Mouse (Mus musculus) cerebellum, postnatal 14 days (tissue): ENCODE measurements around the gene Map3k10.
A peak's percentile ranks its signal among the peaks of the same experiment; 100 is the strongest.
"Not testable (repeated sequence)": the region's sequence is repeated elsewhere in the genome, so short reads cannot be mapped to it uniquely, and the experiment has no call there.

Experiments used
- DNase-seq, 2 experiments: peaks; one replicate each; pipeline ENCODE4 v3.0.0; 2021; ENCODE audit warnings: mixed read lengths in 2 of 2

Map3k10 gene

DNA sequence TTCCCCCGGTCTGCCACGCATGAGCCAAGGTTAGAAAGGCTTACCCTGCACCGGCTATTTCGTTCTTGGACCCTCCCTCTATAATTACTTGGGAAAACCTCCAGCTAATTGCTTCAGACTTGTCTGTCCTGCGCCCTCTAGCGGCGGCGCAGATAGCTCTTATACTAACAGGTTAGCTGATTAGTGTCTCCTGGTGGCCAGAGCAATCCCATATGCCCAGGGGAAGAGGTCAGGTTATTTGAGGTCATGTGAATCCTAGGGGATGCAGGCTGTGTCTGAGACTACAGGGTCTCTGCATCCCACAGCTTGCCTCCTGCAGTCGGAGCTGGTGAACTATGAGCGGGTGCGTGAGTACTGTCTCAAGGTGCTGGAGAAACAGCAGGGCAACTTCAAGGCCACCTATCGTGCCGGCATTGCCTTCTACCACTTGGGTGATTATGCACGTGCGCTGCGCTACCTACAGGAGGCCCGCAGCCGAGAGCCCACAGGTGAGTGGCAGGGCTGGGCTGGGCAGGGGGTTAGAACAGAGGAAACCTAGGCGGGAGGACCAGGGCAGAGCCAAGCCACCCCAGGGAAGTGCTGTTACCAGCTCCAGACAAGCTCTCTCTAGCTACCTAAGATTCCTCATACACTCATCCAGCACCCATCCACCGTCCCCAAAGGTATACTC, 19.7 kb downstream of the Map3k10 start:
- DNase-seq, result peak; percentile 71 to 84

DNA sequence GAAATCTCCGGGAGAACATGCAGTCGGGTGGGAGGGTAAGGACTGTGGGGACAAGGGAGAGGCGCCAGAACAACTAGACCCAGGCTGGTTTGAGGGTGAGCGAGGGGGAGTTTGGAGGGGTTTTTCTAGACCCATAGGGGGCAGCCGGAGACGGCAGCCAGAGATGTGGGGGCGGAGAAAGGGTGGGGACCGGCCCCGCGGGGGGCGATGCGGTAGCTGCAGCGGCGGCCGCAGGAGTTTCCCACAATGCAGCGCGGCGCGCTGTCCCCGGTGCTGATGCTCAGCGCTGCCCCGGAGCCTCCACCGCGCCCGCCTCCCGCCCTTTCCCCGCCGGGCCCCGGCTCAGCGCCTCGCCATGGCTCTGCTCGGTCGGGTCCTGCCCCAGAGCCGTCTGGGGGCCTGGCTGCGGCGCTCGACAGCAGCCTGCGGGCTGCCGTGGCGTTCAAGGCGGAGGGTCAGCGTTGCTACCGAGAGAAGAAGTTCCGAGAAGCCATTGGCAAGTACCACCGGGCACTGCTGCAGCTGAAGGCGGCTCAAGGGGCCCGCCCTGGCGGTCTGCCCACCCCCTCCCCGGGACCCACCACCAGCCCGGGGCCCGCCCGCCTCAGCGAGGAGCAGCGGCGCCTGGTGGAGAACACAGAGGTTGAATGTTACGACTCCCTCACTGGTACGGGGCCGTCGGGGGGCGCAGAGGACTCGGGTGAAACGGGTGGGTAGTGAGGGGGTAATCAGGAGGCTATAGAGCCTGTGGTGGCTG, 20.5 kb downstream of the Map3k10 start, which contains the start of gene Ttc9b:
TSS of gene Ttc9b (plus strand) at position 235 of the 757 bp plus-strand sequence.
- peak; percentile 89 to 91 for DNase-seq

GRCm38 (mm10) chr7:27650949-27651348, 23.4 kb downstream of the Map3k10 start:
- peak; percentile 87 to 93 for DNase-seq

DNA sequence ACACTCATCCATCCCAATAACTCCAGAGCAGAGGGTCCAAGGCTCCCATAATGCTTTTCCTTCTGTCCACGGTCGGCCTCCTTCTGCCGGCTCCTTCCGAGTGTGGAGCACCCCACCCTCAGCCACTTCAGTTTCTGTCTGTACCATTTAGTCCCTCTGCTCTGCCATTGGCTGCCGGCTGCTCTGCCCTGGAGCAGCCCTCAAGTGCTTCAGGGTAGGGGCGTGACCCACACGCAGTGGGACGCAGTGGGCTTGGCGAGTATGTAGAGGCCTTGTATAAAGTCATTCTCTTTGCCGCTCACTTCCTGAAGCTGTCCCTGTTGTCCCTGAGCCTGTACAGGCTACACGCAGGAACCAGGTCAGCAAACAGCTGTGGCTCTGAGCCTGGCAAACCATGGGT, 24.7 kb downstream of the Map3k10 start:
- DNase-seq, result no peak

- DNase-seq, result no peak
Observed at GRCm38 (mm10) chr7:27647281-27648002, 27.0 kb downstream of the Map3k10 start.

GRCm38 (mm10) chr7:27646516-27646915, 27.9 kb downstream of the Map3k10 start:
- DNase-seq, result no peak

DNA sequence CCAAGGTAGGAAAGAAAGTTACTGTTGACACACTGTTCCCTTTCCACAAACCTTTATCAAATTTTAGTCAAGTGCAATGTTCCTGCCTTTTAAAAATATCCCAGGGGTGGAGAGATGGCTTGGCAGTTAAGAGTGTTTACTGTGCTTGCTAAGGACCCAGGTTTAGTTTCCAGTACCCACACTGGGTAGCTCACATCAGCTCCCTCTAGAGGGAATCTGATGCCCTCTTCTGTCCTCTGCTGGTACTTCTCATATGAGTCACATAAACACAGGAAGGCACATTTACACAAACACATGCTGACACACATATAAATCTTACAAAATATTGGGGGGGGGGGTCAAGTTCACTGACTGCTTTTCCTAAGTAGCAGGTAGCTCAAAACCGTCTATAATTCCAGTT, 29.9 kb downstream of the Map3k10 start:
- no peak for DNase-seq

GRCm38 (mm10) chr7:27635094-27635493, 39.3 kb downstream of the Map3k10 start:
- DNase-seq, result not testable (repeated sequence)

- no peak for DNase-seq
Observed at GRCm38 (mm10) chr7:27634691-27635090, 39.7 kb downstream of the Map3k10 start.

DNA sequence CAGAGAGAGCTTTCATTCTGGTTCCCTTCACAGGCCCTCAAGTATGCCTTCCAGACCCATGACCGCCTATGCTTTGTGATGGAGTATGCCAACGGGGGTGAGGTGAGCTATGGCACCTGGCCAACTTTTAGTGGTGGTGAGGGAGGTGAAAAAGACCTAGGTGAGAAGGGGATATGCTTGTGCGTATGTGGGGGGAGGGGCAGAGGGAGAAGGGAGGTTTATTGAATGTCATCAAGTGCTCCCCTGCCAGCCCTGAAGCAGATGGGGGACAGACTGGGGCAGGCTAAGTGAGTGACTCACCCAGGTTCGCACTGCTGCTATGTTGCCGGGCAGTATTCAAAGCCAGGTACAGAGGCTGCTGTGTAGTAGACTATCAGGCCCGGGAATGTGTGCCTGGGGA, 41.2 kb downstream of the Map3k10 start:
- peak; percentile 47 to 72 for DNase-seq

DNA sequence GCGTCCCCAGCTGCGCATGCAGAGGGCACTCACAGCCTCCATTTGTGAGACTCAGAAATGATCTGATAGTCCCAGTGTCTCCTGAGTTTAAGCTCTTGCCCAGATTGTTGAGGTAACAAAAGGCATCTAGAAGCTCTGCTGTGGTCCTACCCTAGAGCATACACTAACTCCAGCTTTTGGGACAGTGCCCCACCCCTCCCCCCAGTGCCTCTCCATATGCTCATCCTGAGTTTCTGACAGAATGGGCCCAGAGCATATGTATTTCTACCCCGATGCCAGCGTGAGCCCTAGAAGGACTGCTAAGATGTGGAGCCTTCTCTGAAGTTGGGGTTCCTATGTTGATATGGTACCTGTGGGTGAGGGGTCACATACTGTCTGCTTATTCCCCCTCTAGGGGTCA, 43.0 kb downstream of the Map3k10 start:
- no peak for DNase-seq

- peak in 1 of 2 experiments; percentile 49 for DNase-seq
Observed at GRCm38 (mm10) chr7:27628816-27629215, 45.6 kb downstream of the Map3k10 start.

GRCm38 (mm10) chr7:27628190-27628589, 46.2 kb downstream of the Map3k10 start:
- DNase-seq, result peak; percentile 67 to 73

- DNase-seq, result peak in 1 of 2 experiments; percentile 41
Observed at GRCm38 (mm10) chr7:27627707-27628106, 46.7 kb downstream of the Map3k10 start.

DNA sequence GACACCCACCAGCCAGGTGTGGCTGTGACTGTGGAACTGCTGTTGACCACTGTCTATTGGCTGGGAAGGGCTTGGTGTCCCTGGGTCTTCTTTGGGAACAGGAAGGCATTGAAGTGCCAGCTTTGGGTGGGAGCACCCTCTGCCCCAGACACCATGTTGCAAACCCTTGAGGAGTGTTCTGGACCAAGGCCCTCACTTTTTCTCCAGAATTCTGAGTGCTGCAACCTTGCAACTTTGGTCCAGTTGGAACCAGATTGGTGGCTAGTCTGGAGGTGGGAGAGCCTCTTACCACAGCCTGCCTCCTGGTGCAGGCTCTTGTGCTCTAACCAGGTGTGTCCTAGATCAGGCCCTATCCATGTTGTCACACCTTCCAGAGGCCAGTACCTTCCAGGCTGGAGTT, 49.4 kb downstream of the Map3k10 start:
- DNase-seq, result no peak

- no peak for DNase-seq
Observed at GRCm38 (mm10) chr7:27622234-27622633, 52.2 kb downstream of the Map3k10 start.

DNA sequence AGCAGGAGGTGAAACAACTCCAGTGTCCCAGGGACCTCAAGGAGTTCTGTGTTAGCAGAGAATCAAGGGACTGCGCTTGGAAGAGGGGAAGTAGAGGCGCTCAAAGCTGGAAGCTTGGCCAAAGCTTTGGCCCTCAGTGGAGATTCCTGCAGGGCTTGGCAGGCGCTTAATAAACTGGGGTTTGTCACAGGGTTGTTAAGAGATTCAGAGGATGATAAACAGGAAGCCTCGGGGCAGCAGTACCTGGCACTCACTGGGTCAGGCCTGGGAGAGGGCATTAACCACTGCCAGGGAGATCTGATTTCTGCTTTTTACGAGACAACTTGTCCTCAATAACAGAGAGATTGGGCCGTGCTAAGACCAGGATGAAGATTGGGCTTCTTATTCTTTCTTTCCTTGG, 53.4 kb downstream of the Map3k10 start:
- no peak for DNase-seq

- peak; percentile 86 to 90 for DNase-seq
Observed at GRCm38 (mm10) chr7:27613751-27614499, 60.5 kb downstream of the Map3k10 start.

GRCm38 (mm10) chr7:27612940-27613339, 61.5 kb downstream of the Map3k10 start:
- peak in 1 of 2 experiments; percentile 69 for DNase-seq

DNA sequence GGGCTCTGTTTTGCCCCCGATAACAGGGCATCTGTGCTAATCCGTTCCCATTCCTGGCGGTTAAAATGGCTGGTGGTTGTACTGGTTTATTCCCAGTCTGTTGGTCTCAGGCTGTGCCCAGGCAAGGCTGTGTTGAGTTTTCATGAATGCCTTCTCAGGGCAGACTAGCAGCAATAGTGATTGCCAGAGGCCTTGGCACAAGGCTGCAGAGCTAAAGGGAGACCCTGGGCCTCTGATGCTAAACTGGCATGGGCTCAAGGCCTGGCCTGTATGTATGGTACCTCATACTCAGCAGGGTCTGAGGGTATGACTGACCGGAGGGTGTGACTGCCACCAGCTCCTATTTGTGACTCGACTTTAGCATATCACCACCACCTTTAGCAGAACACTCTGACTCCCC, 63.5 kb downstream of the Map3k10 start:
- peak in 1 of 2 experiments; percentile 63 for DNase-seq

GRCm38 (mm10) chr7:27610370-27610769, 64.0 kb downstream of the Map3k10 start:
- DNase-seq, result no peak

DNA sequence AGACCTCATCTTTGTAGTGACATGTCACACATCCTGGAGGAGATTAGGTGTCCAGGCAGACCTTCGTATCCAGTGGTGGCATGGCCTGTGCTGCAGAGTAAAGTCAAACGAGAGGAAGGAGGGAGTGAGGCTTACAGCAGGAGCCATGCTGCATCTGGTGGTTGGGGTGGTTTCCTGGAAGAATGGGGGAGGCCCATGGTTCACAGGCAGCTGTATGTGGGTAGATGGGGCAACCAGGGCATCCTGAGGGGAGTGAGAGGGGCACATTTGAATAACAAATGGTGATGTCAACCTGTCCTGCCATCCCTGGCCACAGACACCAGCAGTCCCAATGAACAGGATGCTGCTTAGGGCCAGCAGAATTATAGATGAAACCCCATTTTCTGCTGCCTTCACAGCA, 64.7 kb downstream of the Map3k10 start:
- no peak for DNase-seq

DNA sequence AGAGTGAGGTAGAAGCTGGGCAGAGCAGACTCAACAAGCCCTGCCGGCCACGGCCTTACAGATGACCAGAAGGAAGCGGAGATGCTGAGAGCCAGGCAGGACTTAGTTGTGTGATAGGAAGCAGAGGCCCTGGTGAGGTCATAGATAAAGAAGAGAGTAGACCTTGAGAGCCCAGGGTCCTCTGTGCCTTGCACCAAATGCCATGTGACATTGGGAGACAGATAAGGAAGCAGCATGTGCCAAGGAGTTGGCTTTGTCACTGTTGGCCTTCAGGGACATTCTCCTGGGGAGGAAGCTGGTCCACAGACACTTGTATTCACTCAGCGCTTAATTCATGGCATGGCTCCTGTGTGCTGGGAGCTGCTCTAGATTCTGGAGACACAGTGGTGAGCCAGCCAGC, 65.1 kb downstream of the Map3k10 start:
- DNase-seq, result no peak
